Mouse (Mus musculus) heart, embryonic 14.5 days (tissue): ENCODE measurements at regions not wholly inside any gene's neighbourhood (a gene's known extent, or its start where the extent isn't known, plus 50 kb on each side); places are given as distances from the start of the nearest gene placed in this dataset.

Experiments used
- ATAC-seq: fragments of 200-750 bp; cut with Nextera tagmentation; 2 replicates; pipeline ENCODE4 v1.8.0; 2017; ENCODE audit warnings: low read depth, moderate TSS enrichment; ENCODE audit not compliant: insufficient number of reproducible peaks, insufficient read depth, low FRiP score
- H3K27ac ChIP-seq, 2 experiments: fragments of 200-500 bp in 1 of 2; fragments of 300-500 bp in 1 of 2; sonication (generic) in 1 of 2; replicated peaks in 1 of 2; 2 replicates each; pipeline ENCODE4 v1.5.1; 2012 to 2014; ENCODE audit warnings: low read depth in 2 of 2, low read length in 2 of 2, control low read depth in 1 of 2, mild to moderate bottlenecking in 1 of 2, mixed read lengths in 1 of 2; ENCODE audit not compliant: control insufficient read depth in 1 of 2, insufficient read depth in 1 of 2
- H3K27me3 ChIP-seq: fragments of 300-500 bp; sonication (generic); 2 replicates; pipeline ENCODE4 v1.6.1; 2014; ENCODE audit warnings: mild to moderate bottlenecking, low read length, control low read depth; ENCODE audit not compliant: control insufficient read depth, insufficient read depth
- H3K36me3 ChIP-seq: fragments of 300-500 bp; sonication (generic); 2 replicates; pipeline ENCODE4 v1.6.1; 2014; ENCODE audit warnings: mild to moderate bottlenecking, control low read depth, low read length, mixed read lengths; ENCODE audit not compliant: control insufficient read depth, insufficient read depth
- H3K4me1 ChIP-seq, 2 experiments: fragments of 200-500 bp in 1 of 2; fragments of 300-500 bp in 1 of 2; sonication (generic) in 1 of 2; 2 replicates each; pipeline ENCODE4 v1.6.1; 2012 to 2014; ENCODE audit warnings: low read length in 2 of 2, control low read depth in 1 of 2, mixed read lengths in 1 of 2; ENCODE audit not compliant: control insufficient read depth in 2 of 2, insufficient read depth in 2 of 2
- H3K4me2 ChIP-seq: fragments of 300-500 bp; sonication (generic); 2 replicates; pipeline ENCODE4 v1.6.1; 2014; ENCODE audit warnings: mild to moderate bottlenecking, low read length
- H3K4me3 ChIP-seq, 2 experiments: fragments of 200-500 bp in 1 of 2; fragments of 300-500 bp in 1 of 2; sonication (generic) in 1 of 2; 2 replicates each; pipeline ENCODE4 v1.5.1; 2012 to 2014; ENCODE audit warnings: low read length in 2 of 2, mild to moderate bottlenecking in 2 of 2, control low read depth in 1 of 2, low read depth in 1 of 2, moderate library complexity in 1 of 2; ENCODE audit not compliant: control insufficient read depth in 1 of 2, insufficient read depth in 1 of 2
- H3K9ac ChIP-seq: fragments of 300-500 bp; sonication (generic); 2 replicates; pipeline ENCODE4 v1.6.1; 2014; ENCODE audit warnings: mild to moderate bottlenecking, low read length
- H3K9me3 ChIP-seq: fragments of 300-500 bp; sonication (generic); 2 replicates; pipeline ENCODE4 v1.6.1; 2016; ENCODE audit warnings: low read length, control low read depth; ENCODE audit not compliant: control insufficient read depth
- WGBS: fragments of 180-500 bp; shearing (Covaris S2); extraction: QIAGEN DNeasy Blood & Tissue Kit; methylation state at CpG from one replicate; pipeline ENCODE4 v1.1.7; 2014; 5-methylcytosine and 5-hydroxymethylcytosine counted together

DNA sequence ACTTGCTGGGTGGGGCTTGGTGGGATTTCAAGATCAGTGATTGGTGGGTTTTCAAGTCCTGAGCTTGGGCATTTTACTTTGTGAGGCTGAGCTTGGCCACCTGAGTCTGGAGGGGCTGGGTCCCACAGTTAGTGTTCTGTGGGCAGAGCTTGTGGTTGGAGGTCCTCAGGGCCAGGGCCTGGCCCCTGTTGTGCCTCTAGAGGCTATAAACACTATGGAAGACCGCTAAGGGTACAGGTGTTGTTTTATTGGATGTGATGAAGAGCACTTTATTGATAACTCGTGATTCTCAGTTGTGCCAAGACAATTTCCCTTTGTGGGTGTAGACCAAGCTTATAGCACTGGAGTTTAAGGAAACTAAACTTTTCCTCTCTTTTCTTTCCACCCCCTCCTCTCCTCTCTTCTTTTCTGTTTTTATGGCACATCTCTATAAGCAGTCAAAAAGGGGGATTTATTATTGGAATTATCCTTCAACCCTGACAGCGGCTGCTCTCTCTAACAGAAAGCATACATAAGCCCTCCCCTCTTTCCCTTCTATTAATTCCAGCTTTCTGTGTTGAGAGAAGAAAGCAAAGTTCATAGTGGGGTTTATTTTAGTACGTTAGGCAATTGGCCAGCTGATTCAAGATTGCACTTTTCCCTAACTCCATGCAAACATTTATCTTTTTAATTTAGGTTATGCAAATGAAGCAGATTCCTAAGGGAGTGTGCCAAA is 332.0 kb upstream of the Rnaseh2b start:
- Histone ChIP-seq H3K4me2 (no peak overlapping the region), H3K36me3 (no peaks in the 10 kb centered on the region), H3K9me3 (no peaks in the 10 kb centered on the region), H3K4me1 (no peaks in the 10 kb centered on the region), H3K9ac (no peak overlapping the region), H3K4me3 (no peak overlapping the region), H3K27me3 (no peaks in the 10 kb centered on the region), H3K27ac (no peak overlapping the region)
- no peak for ATAC-seq
- WGBS = 80% methylated on average over 4 of the region's 4 CpGs

DNA sequence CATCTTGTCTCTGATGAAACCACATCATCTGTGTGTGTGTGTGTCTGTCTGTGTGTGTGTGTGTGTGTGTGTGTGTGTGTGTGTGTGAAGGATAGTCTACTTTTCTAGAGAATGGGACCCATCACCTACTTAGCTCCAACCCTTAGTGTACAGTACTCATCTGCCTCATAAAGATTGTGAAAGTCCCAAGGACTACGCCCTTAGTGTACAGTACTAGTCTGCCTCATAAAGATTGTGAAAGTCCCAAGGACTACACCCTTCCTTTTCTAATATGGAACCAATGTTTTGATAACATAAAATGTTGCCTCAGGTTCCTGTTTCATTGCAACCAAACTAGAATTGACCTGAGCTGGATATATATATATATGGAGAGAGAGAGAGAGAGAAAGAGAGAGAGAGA is 323.9 kb upstream of the Rnaseh2b start:
- Histone ChIP-seq H3K27ac (no peak overlapping the region), H3K4me1 (no peaks in the 10 kb centered on the region)

DNA sequence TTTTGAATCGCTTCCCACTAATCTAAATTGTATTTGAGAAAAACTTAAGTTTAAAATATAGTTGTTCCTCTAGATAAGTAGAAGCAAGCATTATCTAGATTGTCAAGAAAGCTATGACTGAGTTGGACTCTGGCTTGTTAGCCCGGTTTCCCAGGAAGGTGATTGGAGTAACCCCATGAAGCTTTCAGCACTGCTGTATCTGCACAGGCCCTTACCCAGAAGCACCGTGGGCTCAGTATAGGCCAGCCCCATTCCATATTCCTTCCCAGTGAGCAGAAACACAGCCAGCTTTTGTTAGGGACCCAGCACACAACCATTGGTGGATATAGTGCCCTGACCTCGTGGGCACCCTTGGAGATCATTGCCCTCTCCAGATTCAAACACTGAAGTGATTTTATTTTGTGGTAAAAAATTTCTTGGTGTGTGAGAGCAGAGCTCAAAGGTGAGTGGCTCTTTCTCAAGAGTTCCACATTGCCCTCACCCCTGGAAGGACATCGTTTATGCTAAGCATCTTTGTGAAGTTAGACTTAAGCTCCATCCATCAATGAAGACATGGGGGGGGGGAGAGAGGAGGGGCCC is 323.3 kb upstream of the Rnaseh2b start:
- no peak overlapping the region for H3K4me2 ChIP-seq
- WGBS = 80% methylated on average over 5 of the region's 5 CpGs
- H3K27me3 ChIP-seq = no peaks in the 10 kb centered on the region
- H3K4me1 ChIP-seq = no peaks in the 10 kb centered on the region
- no peak overlapping the region for H3K4me3 ChIP-seq
- H3K27ac ChIP-seq = no peak overlapping the region
- no peaks in the 10 kb centered on the region for H3K36me3 ChIP-seq
- H3K9ac ChIP-seq = no peak overlapping the region
- no peak for ATAC-seq
- no peaks in the 10 kb centered on the region for H3K9me3 ChIP-seq

More for the DNA sequence above, 323.9 kb upstream of the Rnaseh2b start:
- H3K4me3 ChIP-seq = no peak overlapping the region
- H3K4me2 ChIP-seq = no peak overlapping the region
- H3K9ac ChIP-seq = no peak overlapping the region
- no peaks in the 10 kb centered on the region for H3K27me3 ChIP-seq
- H3K36me3 ChIP-seq = no peaks in the 10 kb centered on the region
- 89% methylated on average over 1 of the region's 1 CpGs for WGBS
- no peak for ATAC-seq
- H3K9me3 ChIP-seq = no peaks in the 10 kb centered on the region

DNA sequence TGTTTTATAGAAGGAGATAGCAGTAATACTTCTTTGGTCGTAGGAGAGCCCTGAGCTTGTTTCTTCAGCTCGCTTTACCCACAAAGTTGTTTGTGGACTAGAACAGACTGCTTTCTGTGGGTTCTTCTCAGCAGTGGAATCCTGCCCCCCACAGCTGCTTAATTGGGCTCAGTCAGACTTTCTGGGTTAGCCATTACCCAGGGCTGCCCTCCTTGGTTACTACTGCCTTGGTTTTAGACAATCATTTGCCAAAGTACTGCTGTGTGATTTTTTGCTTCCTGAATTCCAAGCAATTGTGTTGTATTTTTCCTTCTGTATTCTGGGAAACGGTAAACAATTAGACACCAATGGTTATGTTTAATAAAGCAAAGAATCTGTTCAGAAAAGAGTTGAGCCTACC is 321.8 kb upstream of the Rnaseh2b start:
- Histone ChIP-seq H3K4me1 (no peaks in the 10 kb centered on the region), H3K27ac (no peak overlapping the region), H3K9ac (no peak overlapping the region), H3K4me2 (no peak overlapping the region), H3K4me3 (no peak overlapping the region), H3K9me3 (no peaks in the 10 kb centered on the region), H3K27me3 (no peaks in the 10 kb centered on the region), H3K36me3 (no peaks in the 10 kb centered on the region)
- WGBS = 78% methylated on average over 3 of the region's 3 CpGs
- no peak for ATAC-seq

DNA sequence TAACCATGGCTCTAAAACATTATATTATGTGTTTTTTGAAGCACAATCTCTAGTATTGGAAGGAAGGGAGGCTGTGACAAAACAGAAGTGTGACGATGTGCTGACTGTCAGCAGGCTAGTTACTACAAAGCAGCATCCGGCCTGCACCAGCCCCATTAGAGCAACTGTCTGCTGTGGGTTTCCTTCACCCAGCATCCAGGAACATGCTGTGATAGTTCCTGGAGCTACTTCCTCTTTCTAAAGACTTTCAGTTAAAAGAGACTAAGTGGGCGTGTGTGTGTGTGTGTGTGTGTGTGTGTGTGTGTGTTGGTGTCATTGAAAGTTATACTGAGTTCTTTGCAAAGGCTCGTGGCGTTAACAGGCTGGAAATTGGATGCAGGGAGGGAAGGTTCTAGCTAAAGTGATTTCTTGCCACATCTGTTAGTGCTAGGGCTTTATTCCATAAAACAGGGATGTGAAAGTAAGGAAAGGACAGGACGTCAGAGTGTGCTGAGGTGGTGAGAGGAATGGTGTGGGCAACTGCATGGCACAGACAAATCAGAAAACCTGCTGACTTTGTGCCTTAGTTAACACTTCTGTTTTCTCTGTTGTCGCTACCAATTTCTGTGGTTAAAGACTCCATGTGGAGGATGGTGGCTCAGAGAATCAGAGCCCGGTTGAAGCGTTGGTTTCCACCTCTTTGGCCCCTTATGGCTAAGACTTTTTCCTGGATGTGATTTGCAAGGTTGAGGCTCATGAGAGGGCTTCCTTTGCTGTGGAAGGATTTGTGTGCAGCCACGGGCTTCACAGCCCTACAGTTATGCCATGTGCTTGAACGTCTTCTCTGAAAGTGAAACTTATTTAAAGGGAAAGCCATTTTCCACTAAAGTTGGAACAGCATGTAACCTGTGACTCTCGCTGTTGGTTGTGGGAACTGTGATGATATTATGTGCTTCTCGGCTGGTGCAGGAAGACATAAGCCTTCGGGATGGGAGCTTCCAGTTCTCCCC is 321.0 kb upstream of the Rnaseh2b start:
- Histone ChIP-seq H3K9me3 (no peaks in the 10 kb centered on the region), H3K4me3 (no peak overlapping the region), H3K4me1 (no peaks in the 10 kb centered on the region), H3K36me3 (no peaks in the 10 kb centered on the region), H3K27ac (no peak overlapping the region), H3K9ac (no peak overlapping the region), H3K4me2 (no peak overlapping the region), H3K27me3 (no peaks in the 10 kb centered on the region)
- no peak for ATAC-seq
- 68% methylated on average over 14 of the region's 14 CpGs for WGBS

DNA sequence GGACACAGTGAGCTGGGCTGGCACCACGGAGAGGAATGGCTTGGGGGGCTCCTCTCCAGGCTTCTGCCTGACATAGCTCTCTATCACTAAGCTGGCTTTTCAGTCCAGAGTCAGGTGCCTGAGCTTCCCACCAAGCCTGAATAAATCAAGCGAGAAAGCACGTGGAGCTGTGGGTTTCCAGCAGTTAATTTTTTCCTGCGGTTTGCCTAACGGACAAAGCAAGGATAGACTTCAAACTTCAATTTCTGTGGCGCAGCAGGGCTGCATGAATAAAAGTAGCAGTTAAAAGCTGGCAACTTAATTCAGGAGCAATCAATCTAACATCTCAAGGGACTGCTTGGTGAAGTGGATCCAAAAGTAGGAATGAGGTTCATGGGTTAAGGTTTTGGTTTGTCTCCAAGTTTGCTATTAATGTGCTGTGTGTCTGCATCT is 317.1 kb upstream of the Rnaseh2b start:
- no peaks in the 10 kb centered on the region for H3K36me3 ChIP-seq
- no peak overlapping the region for H3K4me2 ChIP-seq
- 76% methylated on average over 6 of the region's 6 CpGs for WGBS
- H3K27me3 ChIP-seq = no peaks in the 10 kb centered on the region
- no peak for ATAC-seq
- H3K27ac ChIP-seq = no peak overlapping the region
- H3K9ac ChIP-seq = no peak overlapping the region
- no peaks in the 10 kb centered on the region for H3K4me1 ChIP-seq
- H3K9me3 ChIP-seq = no peaks in the 10 kb centered on the region
- no peak overlapping the region for H3K4me3 ChIP-seq

DNA sequence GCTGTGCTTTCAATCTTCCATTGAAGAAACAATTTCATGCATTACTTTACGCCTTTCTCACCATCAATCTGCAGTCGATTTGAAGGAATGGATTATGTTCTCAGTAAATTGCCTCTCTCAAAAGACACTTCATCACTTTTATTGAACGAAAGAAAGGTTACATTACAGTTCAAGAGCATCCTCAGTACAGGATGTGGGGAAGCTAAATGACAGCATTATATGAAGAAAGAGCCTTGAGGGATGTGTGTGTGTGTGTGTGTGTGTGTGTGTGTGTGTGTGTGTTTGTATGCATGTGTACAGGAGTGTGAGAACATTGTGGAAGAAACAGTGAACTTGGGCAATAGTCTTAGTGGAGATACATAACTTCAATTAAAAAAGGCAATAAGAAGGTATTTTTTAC is 311.8 kb upstream of the Rnaseh2b start:
- H3K27me3 ChIP-seq = no peaks in the 10 kb centered on the region
- H3K4me2 ChIP-seq = no peak overlapping the region
- 79% methylated on average over 3 of the region's 3 CpGs for WGBS
- no peaks in the 10 kb centered on the region for H3K36me3 ChIP-seq
- no peak overlapping the region for H3K9ac ChIP-seq
- no peak overlapping the region for H3K27ac ChIP-seq
- no peak overlapping the region for H3K4me3 ChIP-seq
- H3K4me1 ChIP-seq = no peaks in the 10 kb centered on the region
- ATAC-seq = no peak
- 0 out of 2 replicates have a peak, but pooled peaks cover 3% of the 10 kb centered on the region for H3K9me3 ChIP-seq
